Mouse (Mus musculus) frontal cortex, postnatal 36 days (tissue): ENCODE results near the gene Zfyve27.
A peak's percentile ranks its signal among the peaks of the same experiment; 100 is the strongest.

Experiments
- DNase-seq, 2 experiments: peaks; one replicate each; pipeline ENCODE4 v3.0.0; 2022; ENCODE audit warnings: low spot score in 2 of 2

Zfyve27 gene

DNA sequence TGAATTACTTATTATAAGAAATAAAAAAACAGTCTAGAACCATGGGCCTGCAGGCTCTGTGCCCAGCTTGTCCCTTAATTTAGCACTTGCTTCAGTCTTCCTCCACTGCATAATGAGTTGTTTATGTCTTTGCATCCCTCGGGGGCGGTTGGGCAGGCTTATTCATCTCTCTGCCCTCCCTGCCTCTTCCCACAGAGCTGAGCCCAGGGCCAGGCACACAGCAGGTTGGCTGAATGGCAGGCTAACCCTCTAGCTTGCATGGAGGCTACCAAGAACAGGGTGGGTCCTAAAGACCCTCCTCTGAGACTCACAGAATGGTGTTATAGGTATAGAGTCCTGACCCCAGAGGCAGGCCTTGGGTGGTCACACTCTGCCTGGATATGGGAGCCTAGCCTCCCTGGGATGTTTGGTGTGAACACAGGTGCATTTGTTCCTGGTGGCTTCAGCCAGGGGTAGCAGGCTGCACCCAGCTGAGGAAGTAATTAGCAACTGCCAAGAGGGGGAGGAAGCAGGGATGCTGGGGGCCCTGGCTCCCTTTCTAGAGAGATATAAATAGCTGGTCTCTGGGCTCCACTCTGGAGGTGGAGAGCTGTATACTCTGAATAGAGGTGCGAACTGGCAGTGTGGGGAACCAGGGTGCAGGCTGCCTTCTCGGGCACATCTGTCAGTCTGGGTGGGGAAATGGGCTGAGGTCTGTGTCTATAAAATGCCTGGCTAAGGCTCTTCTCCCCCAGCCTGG lies 74.0 kb downstream of the Zfyve27 start:
- DNase-seq = peak; percentile 56 to 81

DNA sequence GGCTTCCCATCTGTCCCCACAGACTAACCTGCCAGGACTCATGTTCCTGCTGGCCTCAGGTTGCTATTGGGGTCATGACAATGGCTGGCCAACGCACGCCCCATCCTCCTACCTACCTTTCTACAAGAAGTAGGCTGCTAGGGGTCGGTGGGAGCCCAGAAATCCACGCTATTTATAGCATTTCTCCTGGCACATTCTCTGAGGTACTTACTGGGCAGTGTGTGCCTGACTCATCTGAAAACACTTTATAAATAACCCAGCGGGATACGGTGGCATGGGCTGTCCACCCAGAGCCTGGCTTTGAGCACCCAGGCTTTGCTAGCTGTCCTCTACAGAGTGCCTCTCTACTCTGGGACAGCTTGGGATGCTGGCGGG lies 74.6 kb downstream of the Zfyve27 start:
- DNase-seq = peak; percentile 38 to 57

DNA sequence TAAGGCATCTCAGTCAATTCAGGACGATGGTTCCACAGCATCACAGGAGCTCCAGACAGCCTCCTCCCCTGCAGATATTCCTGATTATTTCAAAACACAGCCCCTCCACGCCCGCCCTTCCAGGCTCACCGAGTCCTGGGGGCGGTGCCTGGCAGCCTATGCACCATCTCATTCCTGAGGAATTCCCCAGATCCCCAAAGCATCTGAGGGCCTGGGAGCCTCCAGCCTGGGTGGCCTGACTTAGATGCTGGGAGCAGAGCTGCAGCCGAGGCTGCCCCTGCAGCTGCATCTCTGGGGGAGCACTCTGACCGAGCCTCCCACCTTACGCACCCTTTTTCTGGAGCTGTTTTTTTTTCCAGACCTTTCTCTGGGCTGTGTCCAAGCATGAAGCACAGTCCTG lies 77.1 kb downstream of the Zfyve27 start:
- DNase-seq = no peak

DNA sequence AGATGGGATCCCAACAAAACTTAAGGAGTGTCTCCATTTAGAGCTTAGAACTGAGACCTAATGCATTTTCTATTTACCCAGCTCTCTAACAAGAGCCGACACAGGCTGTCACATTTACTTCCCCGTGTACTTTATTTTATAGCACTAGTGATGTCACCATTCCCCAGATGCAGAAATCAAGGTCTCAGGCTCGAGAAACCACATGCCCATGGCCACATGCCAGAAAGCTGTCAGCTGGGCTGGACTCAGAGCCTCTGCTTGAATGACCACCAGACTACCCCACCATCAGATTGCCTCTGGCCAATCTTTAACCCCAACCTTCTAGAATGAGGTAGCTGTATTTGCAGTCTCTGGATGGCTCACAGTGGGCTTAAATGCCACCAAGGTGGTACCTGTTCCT lies 79.7 kb downstream of the Zfyve27 start:
- no peak for DNase-seq
